In genomic region chr7:74060306-74060946, GRCm38 (mm10) we compare ENCODE assay signal across 12 mouse cellular contexts. TPM values are rescaled to one million over a fixed set of nuclear protein-coding genes. Genes with fewer than 3 reads are reported as not detected.
DNase-seq lines count a peak whose midpoint lies in the region; ATAC-seq and TF ChIP-seq lines count a peak whose summit lies in the region.
"Had no signal": no experiment of that assay in that cellular context is flagged by ENCODE, and none has a peak within 500 bp of the region (broad histone marks: within the 10 kb centered on the region; RNA-seq: fewer than 3 reads in every experiment).

No protein-coding gene starts in this region.

- no peak for TF ChIP-seq CTCF in lung, embryonic 14.5 days (IDR thresholded peaks at IDR 0.05; ENCODE audit: low read depth)
- no peak for TF ChIP-seq CTCF in stomach, postnatal 0 days (IDR thresholded peaks at IDR 0.05; ENCODE audit: low read depth)

- H3K9me3 ChIP-seq in heart, embryonic 10.5 days, result no peaks in the 10 kb centered on the region
- H3K9me3 ChIP-seq in lung, embryonic 14.5 days (ENCODE audit: low read depth, low read length), result no peaks in the 10 kb centered on the region
- H3K9me3 ChIP-seq in stomach, postnatal 0 days (ENCODE audit: control insufficient read depth, low read length), result no peaks in the 10 kb centered on the region
- H3K9me3 ChIP-seq: embryonic facial prominence, embryonic 12.5 days; neural tube, embryonic 12.5 days had no signal

- TF ChIP-seq EP300 in stomach, postnatal 0 days (optimal IDR thresholded peaks at IDR 0.05), result no peak

- no peak overlapping the region for H3K4me3 ChIP-seq in heart, embryonic 10.5 days
- H3K4me3 ChIP-seq in lung, embryonic 14.5 days (ENCODE audit: low read depth, low read length), result no peak overlapping the region
- H3K4me3 ChIP-seq in stomach, postnatal 0 days (ENCODE audit: low read depth, low read length), result no peak overlapping the region
- H3K4me3 ChIP-seq: embryonic facial prominence, embryonic 12.5 days; neural tube, embryonic 12.5 days had no signal

- H3K27me3 ChIP-seq in heart, embryonic 10.5 days (ENCODE audit: insufficient read depth, poor library complexity, severe bottlenecking), result peaks cover 3% of the 10 kb centered on the region; the same call in 1 of the 2 replicates
- H3K27me3 ChIP-seq in lung, embryonic 14.5 days (ENCODE audit: insufficient read depth, low read length), result no peaks in the 10 kb centered on the region
- H3K27me3 ChIP-seq in stomach, postnatal 0 days (ENCODE audit: control insufficient read depth, insufficient read depth, low read length), result no peaks in the 10 kb centered on the region
- H3K27me3 ChIP-seq: embryonic facial prominence, embryonic 12.5 days; neural tube, embryonic 12.5 days had no signal

- H3K9ac ChIP-seq in lung, embryonic 14.5 days, result no peak overlapping the region
- no peak overlapping the region for H3K9ac ChIP-seq in stomach, postnatal 0 days (ENCODE audit: low read length)
- H3K9ac ChIP-seq: embryonic facial prominence, embryonic 12.5 days; neural tube, embryonic 12.5 days had no signal

- H3K4me1 ChIP-seq in heart, embryonic 10.5 days, result no peaks in the 10 kb centered on the region
- peaks cover 11% of the 10 kb centered on the region; the same call in 1 of the 2 replicates for H3K4me1 ChIP-seq in lung, embryonic 14.5 days (ENCODE audit: insufficient read depth)
- H3K4me1 ChIP-seq in stomach, postnatal 0 days (replicated peaks; ENCODE audit: control insufficient read depth, insufficient read depth), result no peaks in the 10 kb centered on the region
- H3K4me1 ChIP-seq: neural tube, embryonic 12.5 days had no signal

- H3K4me2 ChIP-seq in lung, embryonic 14.5 days, result no peak overlapping the region
- no peak overlapping the region for H3K4me2 ChIP-seq in stomach, postnatal 0 days (replicated peaks; ENCODE audit: low read depth)
- H3K4me2 ChIP-seq: embryonic facial prominence, embryonic 12.5 days; neural tube, embryonic 12.5 days had no signal

- no peak overlapping the region for H3K27ac ChIP-seq in heart, embryonic 10.5 days
- peak overlapping the region; percentile 33; the same call in 1 of the 2 replicates for H3K27ac ChIP-seq in lung, embryonic 14.5 days (ENCODE audit: low read depth)
- H3K27ac ChIP-seq in stomach, postnatal 0 days (replicated peaks), result no peak overlapping the region
- H3K27ac ChIP-seq: embryonic facial prominence, embryonic 12.5 days; neural tube, embryonic 12.5 days had no signal

- WGBS in heart, embryonic 10.5 days, result 78% methylated on average over 3 of the region's 3 CpGs
- WGBS in lung, embryonic 14.5 days, result 64% methylated on average over 3 of the region's 3 CpGs
- WGBS in stomach, postnatal 0 days, result 81% methylated on average over 3 of the region's 3 CpGs

- H3K36me3 ChIP-seq in heart, embryonic 10.5 days, result no peaks in the 10 kb centered on the region
- no peaks in the 10 kb centered on the region for H3K36me3 ChIP-seq in lung, embryonic 14.5 days (ENCODE audit: insufficient read depth)
- H3K36me3 ChIP-seq in stomach, postnatal 0 days (ENCODE audit: control insufficient read depth, insufficient read depth, low read length), result no peaks in the 10 kb centered on the region
- H3K36me3 ChIP-seq: embryonic facial prominence, embryonic 12.5 days; neural tube, embryonic 12.5 days had no signal

- peak; percentile 93 for DNase-seq in heart, adult 11 months
- no peak for DNase-seq in heart, embryonic 10.5 days (ENCODE audit: low spot score)
- DNase-seq in 3T3-L1 (ENCODE audit: low read depth, low spot score), result peak; percentile 46
- peak; percentile 23 to 31 for DNase-seq in heart, adult 9 months (ENCODE audit: low spot score in 2 of 2)
- DNase-seq in lung, embryonic 14.5 days, result peak; percentile 69
- DNase-seq in stomach, postnatal 0 days (ENCODE audit: low spot score), result no peak
- DNase-seq in spleen, adult 18-20 months, result no peak
- DNase-seq in left cerebral cortex, adult 9 months (ENCODE audit: low spot score in 2 of 2), result no peak
- DNase-seq: cerebellum, adult 11 months; thymus, postnatal 36 days had no signal

- ATAC-seq in lung, embryonic 14.5 days (ENCODE audit: insufficient read depth), result peak; percentile 77
- ATAC-seq in stomach, postnatal 0 days (ENCODE audit: low FRiP score, low TSS enrichment), result no peak

RNA-seq across cellular contexts. Expression of gene St8sia2, which starts 46.9 kb away (rescaled TPM):
- polyA plus RNA-seq in heart, embryonic 10.5 days (2016; fragmentation: Nextera tagmentation; extraction: Ambion mirVana), result 3.4 and 5.5 TPM in 2 replicates
- 17.2 and 19.0 TPM in 2 replicates for polyA plus RNA-seq in lung, embryonic 14.5 days (2014; fragmentation: Nextera tagmentation; extraction: Ambion mirVana)
- polyA plus RNA-seq in stomach, postnatal 0 days (2015; fragmentation: Nextera tagmentation; extraction: Ambion mirVana), result 1.0 and 1.6 TPM in 2 replicates

Comparison
In these comparisons a context has a peak if more than half of its experiments do, and no peak if none do; other contexts are left out.
1. DNase-seq: peak in heart, adult 11 months (single experiment), 3T3-L1 (single experiment), heart, adult 9 months (2 of 2) and lung, embryonic 14.5 days (single experiment); none in heart, embryonic 10.5 days (single experiment), stomach, postnatal 0 days (single experiment), spleen, adult 18-20 months (0 of 2) and left cerebral cortex, adult 9 months (0 of 2).